Mouse (Mus musculus) thymus, adult 2 months (tissue): ENCODE data around the gene Ccp110. TPM values are rescaled to one million over a fixed set of nuclear protein-coding genes. Genes with fewer than 3 reads are reported as not detected.
A peak's percentile ranks its signal among the peaks of the same experiment; 100 is the strongest.

ENCODE experiments used
- DNase-seq: peaks from one replicate; pipeline ENCODE4 v3.0.0; 2021
- H3K27ac ChIP-seq: fragments of 200-500 bp; 2 replicates; pipeline ENCODE4 v1.5.1; 2012; ENCODE audit warnings: low read length, control low read depth; ENCODE audit not compliant: control insufficient read depth, insufficient read depth
- H3K27me3 ChIP-seq: fragments of 200-500 bp; 2 replicates; pipeline ENCODE4 v1.6.1; 2012; ENCODE audit warnings: mild to moderate bottlenecking, low read length, moderate library complexity, mixed read lengths; ENCODE audit not compliant: control insufficient read depth, insufficient read depth
- H3K36me3 ChIP-seq: fragments of 200-500 bp; 2 replicates; pipeline ENCODE4 v1.6.1; 2012; ENCODE audit warnings: mild to moderate bottlenecking, low read length, moderate library complexity; ENCODE audit not compliant: control insufficient read depth, insufficient read depth
- H3K4me1 ChIP-seq: fragments of 200-500 bp; replicated peaks from 2 replicates; pipeline ENCODE4 v1.6.1; 2012; ENCODE audit warnings: low read length; ENCODE audit not compliant: control insufficient read depth, insufficient read depth
- H3K4me3 ChIP-seq: fragments of 200-500 bp; 2 replicates; pipeline ENCODE4 v1.5.1; 2012; ENCODE audit warnings: mild to moderate bottlenecking, low read length, control low read depth, moderate library complexity; ENCODE audit not compliant: control insufficient read depth, insufficient read depth
- CTCF ChIP-seq: fragments of 200-500 bp; IDR thresholded peaks from 2 replicates; pipeline ENCODE4 v1.5.1; 2012; ENCODE audit warnings: mild to moderate bottlenecking, control low read depth, low read length, moderate library complexity, borderline replicate concordance; ENCODE audit not compliant: control insufficient read depth, poor library complexity, insufficient read depth; ENCODE audit errors: extremely low read depth
- POLR2A ChIP-seq: fragments of 200-500 bp; IDR thresholded peaks from 2 replicates; pipeline ENCODE4 v1.6.1; 2012; ENCODE audit warnings: mild to moderate bottlenecking, low read length, control low read depth, moderate library complexity; ENCODE audit not compliant: control insufficient read depth, poor library complexity, insufficient read depth; ENCODE audit errors: extremely low read depth
- WGBS: fragments of 180-500 bp; shearing (Covaris S2); methylation state at CpG from one replicate; pipeline ENCODE4 v1.1.7; 2018; 5-methylcytosine and 5-hydroxymethylcytosine counted together
- polyA plus RNA-seq: library from polyadenylated mRNA; depleted of rRNA; stranded (reverse); fragments of >200 nt; gene quantifications from 2 replicates; pipeline ENCODE4 v1.2.3, GENCODE M21; 2012

Gene Ccp110
- polyA plus RNA-seq, 1 experiment: 7.3 TPM

DNA sequence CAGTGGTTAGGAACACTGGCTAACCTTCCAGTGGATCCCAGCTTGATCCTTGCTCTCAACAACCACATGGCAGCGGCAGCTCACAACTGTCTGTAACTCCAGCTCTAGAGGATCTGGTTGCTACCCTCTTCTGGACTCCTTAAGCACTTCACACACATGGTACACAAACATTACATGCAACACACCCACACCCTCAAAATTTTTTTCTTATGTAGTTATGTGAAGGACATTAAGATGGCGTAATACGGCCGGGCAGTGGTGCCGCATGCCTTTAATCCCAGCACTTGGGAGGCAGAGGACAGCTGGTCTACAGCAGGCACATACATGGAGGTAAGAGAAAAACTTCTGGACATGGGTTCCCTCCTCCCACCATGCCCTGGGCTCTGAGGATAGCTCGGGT, 16.2 kb upstream of the Ccp110 start:
- WGBS: 99% methylated on average over 6 of the region's 6 CpGs
- TF ChIP-seq CTCF (no peak), POLR2A (no peak)
- Histone ChIP-seq H3K27me3 (no peaks in the 10 kb centered on the region), H3K27ac (no peak overlapping the region), H3K4me3 (no peak overlapping the region), H3K36me3 (peaks cover 59% of the 10 kb centered on the region), H3K4me1 (no peaks in the 10 kb centered on the region)
- DNase-seq: no peak

DNA sequence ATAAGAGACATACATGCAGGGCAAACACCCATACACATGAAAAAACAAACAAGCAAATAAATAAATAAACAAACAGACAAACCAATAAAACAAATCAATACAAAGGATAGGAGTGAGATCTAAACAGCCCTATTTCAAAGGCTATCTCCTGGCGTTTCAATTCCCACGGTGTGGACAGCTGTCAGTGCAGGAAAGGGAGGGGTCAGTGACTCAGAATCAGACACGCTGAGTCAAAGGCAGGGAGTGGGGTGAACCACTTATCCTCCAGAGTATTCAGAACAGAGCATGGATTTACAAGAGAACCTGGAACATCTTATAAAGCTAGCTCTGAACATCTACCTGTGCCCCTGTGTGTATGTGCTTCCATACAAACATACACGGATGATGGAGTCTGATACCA, 15.2 kb upstream of the Ccp110 start:
- 90% methylated on average over 4 of the region's 4 CpGs for WGBS
- Histone ChIP-seq H3K27ac (no peak overlapping the region), H3K36me3 (peaks cover 49% of the 10 kb centered on the region), H3K4me1 (no peaks in the 10 kb centered on the region), H3K4me3 (no peak overlapping the region), H3K27me3 (no peaks in the 10 kb centered on the region)
- DNase-seq: no peak
- TF ChIP-seq CTCF (no peak), POLR2A (no peak)

DNA sequence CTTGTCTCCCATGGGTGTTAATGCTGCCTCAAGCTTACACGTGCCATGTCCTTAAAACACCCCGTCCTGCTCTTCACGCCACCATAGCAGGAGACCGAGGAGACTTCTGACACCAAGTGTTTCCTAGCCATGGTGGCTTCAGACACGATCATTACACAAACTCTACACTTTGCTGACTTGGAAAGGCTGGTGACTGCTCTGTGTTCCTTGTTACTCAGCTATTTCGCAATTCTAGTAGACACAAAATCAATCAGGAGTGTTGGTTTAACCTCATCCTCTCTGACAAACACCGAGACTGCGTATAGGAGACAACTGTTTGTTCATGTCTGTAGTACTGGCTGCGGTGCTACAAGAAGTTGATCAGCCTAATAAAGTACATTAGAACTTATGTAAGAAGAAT, 13.5 kb upstream of the Ccp110 start:
- no peaks in the 10 kb centered on the region for H3K27me3 ChIP-seq
- DNase-seq: no peak
- no peak overlapping the region for H3K4me3 ChIP-seq
- H3K36me3 ChIP-seq: peaks cover 36% of the 10 kb centered on the region
- TF ChIP-seq CTCF (no peak), POLR2A (no peak)
- no peak overlapping the region for H3K27ac ChIP-seq
- H3K4me1 ChIP-seq: 0 out of 2 replicates have a peak, but pooled peaks cover 4% of the 10 kb centered on the region
- WGBS: 95% methylated on average over 9 of the region's 9 CpGs

DNA sequence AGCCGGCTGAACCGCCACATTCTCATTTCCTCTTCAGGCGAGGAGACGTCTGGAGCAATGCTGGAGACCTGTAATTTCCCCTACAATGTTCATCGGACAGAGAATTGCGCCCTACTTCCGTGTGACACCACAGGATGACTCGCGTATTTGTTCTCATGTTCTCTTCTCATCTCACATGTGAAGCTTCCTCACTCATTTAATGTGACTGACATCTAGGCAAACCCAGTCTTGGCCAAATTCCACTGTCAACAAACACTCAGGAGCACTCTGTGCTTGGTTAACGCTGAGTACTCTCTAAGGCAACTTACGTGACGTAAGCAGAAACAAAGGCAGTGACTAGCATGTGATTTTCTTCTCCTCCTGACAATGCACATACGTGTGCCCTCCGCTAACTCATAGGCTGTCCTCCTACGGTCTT, 9.2 kb upstream of the Ccp110 start:
- no peak overlapping the region for H3K4me3 ChIP-seq
- H3K4me1 ChIP-seq: peaks cover 7% of the 10 kb centered on the region; the same call in 1 of the 2 replicates
- no peak for DNase-seq
- H3K27me3 ChIP-seq: no peaks in the 10 kb centered on the region
- no peak overlapping the region for H3K27ac ChIP-seq
- WGBS: 88% methylated on average over 15 of the region's 15 CpGs
- TF ChIP-seq CTCF (no peak), POLR2A (no peak)
- 0 out of 2 replicates have a peak, but pooled peaks cover 5% of the 10 kb centered on the region for H3K36me3 ChIP-seq

DNA sequence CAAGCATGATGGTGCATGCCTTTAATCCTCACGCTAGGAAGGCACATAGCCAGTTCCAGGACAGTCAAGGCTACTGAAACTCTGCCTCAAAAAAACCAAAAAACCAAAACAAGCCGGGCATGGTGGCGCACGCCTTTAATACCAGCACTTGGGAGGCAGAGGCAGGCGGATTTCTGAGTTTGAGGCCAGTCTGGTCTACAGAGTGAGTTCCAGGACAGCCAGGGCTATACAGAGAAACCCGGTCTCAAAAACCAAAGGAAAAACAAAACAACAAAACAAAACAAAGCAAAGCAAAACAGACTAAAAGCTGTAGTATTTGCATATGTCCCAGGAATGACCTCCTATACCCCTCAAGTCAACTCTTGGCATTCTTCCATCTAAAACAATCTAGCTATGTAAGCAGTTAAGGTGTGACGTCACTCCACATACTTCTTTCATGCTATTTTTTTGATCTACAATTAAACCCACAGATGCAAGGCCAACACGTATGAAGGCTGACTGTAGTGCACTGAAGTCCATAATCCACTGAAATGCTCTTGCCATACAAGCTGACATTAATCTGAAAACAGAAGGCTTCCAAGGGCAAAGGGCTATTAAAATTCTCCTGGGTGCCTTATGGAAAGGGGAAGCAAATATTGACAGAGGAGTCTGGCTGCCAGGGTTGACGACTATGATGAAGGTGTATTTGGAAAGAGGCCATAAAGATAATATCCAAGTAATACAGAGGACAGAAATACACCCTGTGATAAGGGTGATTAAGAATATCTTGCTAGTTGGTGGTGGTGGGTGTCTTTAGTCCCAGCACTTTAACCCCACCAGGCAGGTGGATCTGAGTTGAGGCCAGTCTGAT, 8.1 kb upstream of the Ccp110 start:
- Histone ChIP-seq H3K4me3 (no peak overlapping the region), H3K4me1 (peaks cover 7% of the 10 kb centered on the region; the same call in 1 of the 2 replicates), H3K27me3 (no peaks in the 10 kb centered on the region), H3K36me3 (no peaks in the 10 kb centered on the region), H3K27ac (no peak overlapping the region)
- WGBS: 82% methylated on average over 9 of the region's 9 CpGs
- no peak for TF ChIP-seq CTCF
- no peak for TF ChIP-seq POLR2A
- no peak for DNase-seq

DNA sequence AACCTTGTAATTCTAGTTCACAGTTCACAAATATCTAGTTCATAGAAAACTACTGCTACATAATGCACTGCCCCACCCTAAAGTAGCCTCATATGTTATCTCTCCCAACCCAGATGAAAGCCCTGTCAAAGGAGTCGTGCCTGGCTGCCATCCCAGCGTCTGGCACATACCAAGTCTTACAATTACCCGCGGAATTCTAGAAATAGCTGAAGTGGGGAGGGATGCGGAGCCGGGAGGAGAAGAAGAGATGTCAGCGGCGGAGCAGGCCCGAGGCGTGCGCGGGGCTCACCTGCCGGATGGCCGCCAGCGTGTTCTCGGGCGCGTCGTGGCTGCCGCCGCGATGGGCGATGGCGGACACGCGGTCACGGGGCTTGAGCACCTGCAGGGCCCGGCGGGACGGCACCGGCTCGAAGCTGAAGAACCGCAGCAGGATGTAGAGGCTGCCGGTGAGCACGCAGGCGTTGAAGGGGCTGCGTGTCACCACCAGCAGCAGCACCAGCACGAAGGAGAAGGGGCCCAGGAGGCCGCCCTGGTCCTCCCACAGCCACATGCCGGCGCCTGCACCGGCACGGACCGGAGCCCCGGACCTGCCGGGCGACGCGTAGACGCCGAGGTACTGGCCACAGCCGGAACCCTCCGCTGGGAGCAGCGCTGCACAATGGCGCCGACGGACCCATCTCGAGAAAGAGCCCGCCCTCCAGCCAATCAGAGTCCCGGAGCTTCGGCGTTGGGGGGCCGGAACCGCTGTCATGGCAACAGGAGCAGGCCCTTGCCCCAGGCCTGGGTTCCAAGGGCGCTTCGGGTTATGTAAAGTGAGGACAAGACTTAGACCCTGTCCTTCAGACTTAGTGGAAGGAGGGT, 7.0 kb upstream of the Ccp110 start, which contains the start of gene Gde1:
Gde1 (minus strand) TSS at position 678 of the 861 bp plus-strand sequence.
- under 1% methylated on average over 66 of the region's 66 CpGs for WGBS
- peak within 1 kb of the TSS; percentile 80 for H3K4me3 ChIP-seq
- peak; percentile 93 for DNase-seq
- no peak within 1 kb of the TSS for H3K27ac ChIP-seq
- TF ChIP-seq CTCF: 0 out of 2 replicates have a peak, but pooled peaks have one; percentile 36
- TF ChIP-seq POLR2A: 0 out of 2 replicates have a peak, but pooled peaks have one; percentile 18
- no peaks in the 10 kb centered on the region for H3K27me3 ChIP-seq
- no peaks in the 10 kb centered on the region for H3K36me3 ChIP-seq
- H3K4me1 ChIP-seq: peaks cover 7% of the 10 kb centered on the region; the same call in 1 of the 2 replicates
